Mouse (Mus musculus): Measurements from ENCODE around the gene St6galnac4. TPM values are rescaled to one million over a fixed set of nuclear protein-coding genes. Genes with fewer than 3 reads are reported as not detected.

The St6galnac4 gene
- polyA plus RNA-seq, 1 experiment from 2014 or later: 40.6 TPM

GRCm38 (mm10) chr2:32546951-32547350, 39.9 kb upstream of the St6galnac4 start:
- no peaks in the 10 kb centered on the region for H3K36me3 ChIP-seq (ENCODE audit: control insufficient read depth, insufficient read depth)
- ATAC-seq (replicated peaks; ENCODE audit: extremely low read depth, insufficient read depth, low FRiP score): no peak
- no peak overlapping the region for H3K9ac ChIP-seq (ENCODE audit: low read length)
- no peak overlapping the region for H3K4me3 ChIP-seq (ENCODE audit: low read length)
- H3K4me1 ChIP-seq (ENCODE audit: control insufficient read depth, insufficient read depth, low read length): peaks cover 44% of the 10 kb centered on the region
- 88% methylated on average over 1 of the region's 1 CpGs for WGBS
- H3K9me3 ChIP-seq (replicated peaks; ENCODE audit: control insufficient read depth, low read length): no peaks in the 10 kb centered on the region
- H3K27me3 ChIP-seq (ENCODE audit: control insufficient read depth, insufficient read depth, low read length): no peaks in the 10 kb centered on the region
- H3K27ac ChIP-seq (ENCODE audit: low read length): no peak overlapping the region
- H3K4me2 ChIP-seq (ENCODE audit: low read depth, low read length): no peak overlapping the region

GRCm38 (mm10) chr2:32547380-32547779, 39.5 kb upstream of the St6galnac4 start:
- Histone ChIP-seq H3K9ac (ENCODE audit: low read length) (no peak overlapping the region), H3K27ac (ENCODE audit: low read length) (no peak overlapping the region; the same call in 1 of the 2 replicates), H3K4me3 (ENCODE audit: low read length) (no peak overlapping the region), H3K4me1 (ENCODE audit: control insufficient read depth, insufficient read depth, low read length) (peaks cover 41% of the 10 kb centered on the region), H3K9me3 (replicated peaks; ENCODE audit: control insufficient read depth, low read length) (no peaks in the 10 kb centered on the region), H3K27me3 (ENCODE audit: control insufficient read depth, insufficient read depth, low read length) (no peaks in the 10 kb centered on the region), H3K36me3 (ENCODE audit: control insufficient read depth, insufficient read depth) (no peaks in the 10 kb centered on the region), H3K4me2 (ENCODE audit: low read depth, low read length) (no peak overlapping the region)
- 74% methylated on average over 5 of the region's 5 CpGs for WGBS
- ATAC-seq (replicated peaks; ENCODE audit: extremely low read depth, insufficient read depth, low FRiP score): no peak

GRCm38 (mm10) chr2:32547964-32548739, 38.7 kb upstream of the St6galnac4 start:
- Histone ChIP-seq H3K9me3 (replicated peaks; ENCODE audit: control insufficient read depth, low read length) (no peaks in the 10 kb centered on the region), H3K36me3 (ENCODE audit: control insufficient read depth, insufficient read depth) (no peaks in the 10 kb centered on the region), H3K4me3 (ENCODE audit: low read length) (no peak overlapping the region), H3K27me3 (ENCODE audit: control insufficient read depth, insufficient read depth, low read length) (no peaks in the 10 kb centered on the region), H3K9ac (ENCODE audit: low read length) (no peak overlapping the region), H3K4me2 (ENCODE audit: low read depth, low read length) (no peak overlapping the region), H3K4me1 (ENCODE audit: control insufficient read depth, insufficient read depth, low read length) (peaks cover 33% of the 10 kb centered on the region), H3K27ac (ENCODE audit: low read length) (peak overlapping the region; percentile 9; the same call in 1 of the 2 replicates)
- ATAC-seq (replicated peaks; ENCODE audit: extremely low read depth, insufficient read depth, low FRiP score): no peak
- WGBS: 81% methylated on average over 7 of the region's 7 CpGs

GRCm38 (mm10) chr2:32549171-32549570, 37.7 kb upstream of the St6galnac4 start:
- no peak overlapping the region for H3K4me2 ChIP-seq (ENCODE audit: low read depth, low read length)
- H3K4me1 ChIP-seq (ENCODE audit: control insufficient read depth, insufficient read depth, low read length): peaks cover 29% of the 10 kb centered on the region
- H3K27me3 ChIP-seq (ENCODE audit: control insufficient read depth, insufficient read depth, low read length): no peaks in the 10 kb centered on the region
- no peak overlapping the region for H3K4me3 ChIP-seq (ENCODE audit: low read length)
- H3K36me3 ChIP-seq (ENCODE audit: control insufficient read depth, insufficient read depth): no peaks in the 10 kb centered on the region
- H3K9me3 ChIP-seq (replicated peaks; ENCODE audit: control insufficient read depth, low read length): no peaks in the 10 kb centered on the region
- no peak for ATAC-seq (replicated peaks; ENCODE audit: extremely low read depth, insufficient read depth, low FRiP score)
- peak overlapping the region; percentile 54 for H3K27ac ChIP-seq (ENCODE audit: low read length)
- H3K9ac ChIP-seq (ENCODE audit: low read length): no peak overlapping the region
- WGBS: 81% methylated on average over 9 of the region's 9 CpGs

GRCm38 (mm10) chr2:32549764-32550163, 37.1 kb upstream of the St6galnac4 start:
- Histone ChIP-seq H3K9me3 (replicated peaks; ENCODE audit: control insufficient read depth, low read length) (no peaks in the 10 kb centered on the region), H3K4me3 (ENCODE audit: low read length) (no peak overlapping the region), H3K27me3 (ENCODE audit: control insufficient read depth, insufficient read depth, low read length) (no peaks in the 10 kb centered on the region), H3K9ac (ENCODE audit: low read length) (no peak overlapping the region), H3K4me2 (ENCODE audit: low read depth, low read length) (no peak overlapping the region; the same call in 1 of the 2 replicates), H3K36me3 (ENCODE audit: control insufficient read depth, insufficient read depth) (no peaks in the 10 kb centered on the region), H3K27ac (ENCODE audit: low read length) (peak overlapping the region; percentile 54), H3K4me1 (ENCODE audit: control insufficient read depth, insufficient read depth, low read length) (peaks cover 29% of the 10 kb centered on the region)
- peak; percentile 69; the same call in 1 of the 2 replicates for ATAC-seq (replicated peaks; ENCODE audit: extremely low read depth, insufficient read depth, low FRiP score)
- 34% methylated on average over 6 of the region's 6 CpGs for WGBS

DNA sequence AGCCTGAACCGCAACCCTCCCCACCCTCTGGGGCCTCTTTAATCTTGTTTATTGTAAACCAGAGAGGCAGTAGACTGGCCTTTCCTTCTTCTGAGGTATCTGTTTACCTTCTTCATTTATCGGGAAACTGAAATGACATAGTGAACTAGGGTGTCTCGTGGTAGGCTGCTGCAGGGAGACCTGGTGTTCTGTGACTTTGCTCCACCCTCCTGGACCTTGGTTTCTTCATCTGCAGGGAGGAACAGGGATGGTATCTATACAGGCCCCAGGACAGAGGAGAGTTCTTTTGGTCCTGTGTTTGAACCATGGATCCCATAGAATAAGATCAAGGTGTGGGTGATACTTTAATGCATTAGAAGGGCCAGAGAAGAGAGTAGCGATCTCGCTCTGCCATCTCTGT, 35.7 kb upstream of the St6galnac4 start:
- no peaks in the 10 kb centered on the region for H3K27me3 ChIP-seq (ENCODE audit: control insufficient read depth, insufficient read depth, low read length)
- no peaks in the 10 kb centered on the region for H3K36me3 ChIP-seq (ENCODE audit: control insufficient read depth, insufficient read depth)
- H3K4me3 ChIP-seq (ENCODE audit: low read length): no peak overlapping the region
- no peak overlapping the region for H3K4me2 ChIP-seq (ENCODE audit: low read depth, low read length)
- H3K27ac ChIP-seq (ENCODE audit: low read length): no peak overlapping the region
- H3K4me1 ChIP-seq (ENCODE audit: control insufficient read depth, insufficient read depth, low read length): peaks cover 31% of the 10 kb centered on the region
- no peak for ATAC-seq (replicated peaks; ENCODE audit: extremely low read depth, insufficient read depth, low FRiP score)
- H3K9ac ChIP-seq (ENCODE audit: low read length): no peak overlapping the region
- H3K9me3 ChIP-seq (replicated peaks; ENCODE audit: control insufficient read depth, low read length): no peaks in the 10 kb centered on the region
- WGBS: 87% methylated on average over 5 of the region's 5 CpGs

DNA sequence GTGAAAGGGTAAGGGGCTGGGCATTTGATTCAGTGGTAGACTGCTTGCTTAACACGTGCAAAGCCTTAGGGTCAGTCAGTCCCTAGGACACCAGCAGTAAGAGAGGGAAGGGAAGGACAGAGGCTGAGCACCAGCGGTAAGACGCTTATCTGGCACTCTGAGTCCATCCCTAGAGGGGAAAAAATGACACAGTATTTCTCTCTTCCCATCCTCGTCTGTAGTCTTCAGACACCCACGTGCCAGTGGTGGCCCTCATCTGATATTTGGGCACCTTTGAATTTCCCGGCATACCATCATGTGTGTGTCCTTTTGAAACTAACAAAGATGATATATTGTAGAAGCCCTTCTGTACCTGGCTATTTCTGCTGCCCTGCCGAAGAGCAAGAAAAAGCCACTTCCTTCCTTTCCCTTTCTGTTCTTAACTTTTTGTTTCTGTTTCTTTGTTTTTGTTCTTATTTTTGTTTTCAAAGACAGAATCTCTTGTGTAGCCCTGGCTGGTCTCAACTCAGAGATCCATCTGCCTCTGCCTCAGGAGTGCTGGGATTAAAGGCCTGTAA, 33.2 kb upstream of the St6galnac4 start:
- H3K27ac ChIP-seq (ENCODE audit: low read length): no peak overlapping the region
- H3K4me2 ChIP-seq (ENCODE audit: low read depth, low read length): no peak overlapping the region
- H3K4me3 ChIP-seq (ENCODE audit: low read length): no peak overlapping the region
- peaks cover 16% of the 10 kb centered on the region for H3K4me1 ChIP-seq (ENCODE audit: control insufficient read depth, insufficient read depth, low read length)
- no peaks in the 10 kb centered on the region for H3K27me3 ChIP-seq (ENCODE audit: control insufficient read depth, insufficient read depth, low read length)
- H3K36me3 ChIP-seq (ENCODE audit: control insufficient read depth, insufficient read depth): no peaks in the 10 kb centered on the region
- WGBS: 57% methylated on average over 7 of the region's 7 CpGs
- ATAC-seq (replicated peaks; ENCODE audit: extremely low read depth, insufficient read depth, low FRiP score): no peak
- H3K9me3 ChIP-seq (replicated peaks; ENCODE audit: control insufficient read depth, low read length): no peaks in the 10 kb centered on the region
- no peak overlapping the region for H3K9ac ChIP-seq (ENCODE audit: low read length)

DNA sequence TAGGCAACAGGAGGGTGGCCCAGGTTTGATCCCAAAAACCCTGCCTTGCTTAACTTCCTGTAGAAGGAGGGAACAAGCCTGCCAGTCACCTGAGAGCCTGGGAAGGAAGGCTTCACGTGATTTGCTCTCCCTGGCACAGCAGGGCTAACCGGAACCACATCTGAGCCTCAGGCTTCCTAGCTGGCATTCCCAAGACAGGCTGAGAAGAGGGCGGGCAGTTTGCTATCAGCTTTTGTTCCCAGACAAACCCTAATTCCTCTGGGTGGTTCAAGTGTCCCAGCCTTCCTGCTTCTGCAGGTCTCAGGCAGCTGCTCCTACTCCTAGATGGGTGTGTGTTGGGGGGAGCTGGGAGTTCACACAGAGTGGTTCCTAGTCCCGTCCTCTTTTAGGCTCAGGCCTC, 31.4 kb upstream of the St6galnac4 start:
- Histone ChIP-seq H3K27ac (ENCODE audit: low read length) (0 out of 2 replicates have a peak overlapping the region, but pooled peaks have one; percentile 21), H3K4me2 (ENCODE audit: low read depth, low read length) (no peak overlapping the region), H3K4me1 (ENCODE audit: control insufficient read depth, insufficient read depth, low read length) (peaks cover 2% of the 10 kb centered on the region; the same call in 1 of the 2 replicates), H3K9me3 (replicated peaks; ENCODE audit: control insufficient read depth, low read length) (no peaks in the 10 kb centered on the region), H3K36me3 (ENCODE audit: control insufficient read depth, insufficient read depth) (no peaks in the 10 kb centered on the region), H3K9ac (ENCODE audit: low read length) (peak overlapping the region; percentile 3; the same call in 1 of the 2 replicates), H3K4me3 (ENCODE audit: low read length) (no peak overlapping the region), H3K27me3 (ENCODE audit: control insufficient read depth, insufficient read depth, low read length) (no peaks in the 10 kb centered on the region)
- WGBS: 43% methylated on average over 4 of the region's 4 CpGs
- no peak for ATAC-seq (replicated peaks; ENCODE audit: extremely low read depth, insufficient read depth, low FRiP score)

DNA sequence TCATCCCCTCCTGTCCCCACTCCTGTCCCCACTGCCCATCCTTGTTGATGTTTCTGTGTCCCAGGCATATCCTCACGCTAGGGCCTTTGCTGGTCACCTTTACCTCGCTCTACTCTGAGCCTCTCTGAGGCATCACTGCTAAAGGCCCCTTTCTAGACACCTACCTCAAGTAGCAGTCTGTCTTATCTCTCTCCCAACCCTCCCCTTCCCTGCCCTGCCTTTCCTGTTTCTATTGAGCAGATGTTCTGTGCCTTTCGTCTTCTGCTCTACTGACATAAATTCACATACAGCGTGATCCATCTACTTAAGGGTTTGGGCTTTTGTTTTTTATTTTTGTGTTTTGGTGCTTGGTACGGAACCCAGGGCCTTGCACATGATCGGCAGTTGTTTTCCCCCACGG, 30.9 kb upstream of the St6galnac4 start:
- peaks cover 2% of the 10 kb centered on the region; the same call in 1 of the 2 replicates for H3K4me1 ChIP-seq (ENCODE audit: control insufficient read depth, insufficient read depth, low read length)
- H3K27ac ChIP-seq (ENCODE audit: low read length): 0 out of 2 replicates have a peak overlapping the region, but pooled peaks have one; percentile 21
- no peaks in the 10 kb centered on the region for H3K9me3 ChIP-seq (replicated peaks; ENCODE audit: control insufficient read depth, low read length)
- H3K4me3 ChIP-seq (ENCODE audit: low read length): no peak overlapping the region
- H3K4me2 ChIP-seq (ENCODE audit: low read depth, low read length): no peak overlapping the region
- no peaks in the 10 kb centered on the region for H3K27me3 ChIP-seq (ENCODE audit: control insufficient read depth, insufficient read depth, low read length)
- H3K36me3 ChIP-seq (ENCODE audit: control insufficient read depth, insufficient read depth): 0 out of 2 replicates have a peak, but pooled peaks cover 2% of the 10 kb centered on the region
- 70% methylated on average over 7 of the region's 7 CpGs for WGBS
- no peak for ATAC-seq (replicated peaks; ENCODE audit: extremely low read depth, insufficient read depth, low FRiP score)
- peak overlapping the region; percentile 3; the same call in 1 of the 2 replicates for H3K9ac ChIP-seq (ENCODE audit: low read length)

All from heart, embryonic 16.5 days (tissue).